Mouse (Mus musculus): ENCODE results near the gene Rnf212b.

The Rnf212b gene

GRCm38 (mm10) chr14:54799686-54800085, 14.3 kb upstream of the Rnf212b start:
- no peak for DNase-seq

GRCm38 (mm10) chr14:54802428-54802827, 11.5 kb upstream of the Rnf212b start:
- DNase-seq, result no peak

- DNase-seq, result no peak
Measured at GRCm38 (mm10) chr14:54806124-54806523, 7.8 kb upstream of the Rnf212b start.

- peak; percentile 3 for DNase-seq
Measured at GRCm38 (mm10) chr14:54808718-54809667, 4.9 kb upstream of the Rnf212b start.

- DNase-seq, result no peak
Measured at GRCm38 (mm10) chr14:54809668-54810033, 4.3 kb upstream of the Rnf212b start.

GRCm38 (mm10) chr14:54815737-54816136, 1.8 kb downstream of the Rnf212b start:
- no peak for DNase-seq

GRCm38 (mm10) chr14:54817791-54818190, 3.9 kb downstream of the Rnf212b start:
- DNase-seq, result peak; percentile 17

GRCm38 (mm10) chr14:54822301-54822700, 8.4 kb downstream of the Rnf212b start:
- no peak for DNase-seq

GRCm38 (mm10) chr14:54823716-54824115, 9.8 kb downstream of the Rnf212b start:
- DNase-seq, result no peak

GRCm38 (mm10) chr14:54843461-54843860, 29.5 kb downstream of the Rnf212b start:
- no peak for DNase-seq

- DNase-seq, result no peak
Measured at GRCm38 (mm10) chr14:54855726-54856125, 41.8 kb downstream of the Rnf212b start.

GRCm38 (mm10) chr14:54856703-54857102, 42.8 kb downstream of the Rnf212b start:
- no peak for DNase-seq

GRCm38 (mm10) chr14:54857891-54858290, 44.0 kb downstream of the Rnf212b start:
- DNase-seq, result no peak

GRCm38 (mm10) chr14:54860511-54860910, 46.6 kb downstream of the Rnf212b start:
- peak; percentile 55 for DNase-seq

- peak; percentile 96 for DNase-seq
Measured at GRCm38 (mm10) chr14:54863501-54864312, 49.8 kb downstream of the Rnf212b start.

- DNase-seq, result no peak
Measured at GRCm38 (mm10) chr14:54864313-54865036, 50.5 kb downstream of the Rnf212b start.

- no peak for DNase-seq
Measured at GRCm38 (mm10) chr14:54865626-54866025, 51.7 kb downstream of the Rnf212b start.

GRCm38 (mm10) chr14:54866268-54866667, 52.3 kb downstream of the Rnf212b start:
- no peak for DNase-seq

- no peak for DNase-seq
Measured at GRCm38 (mm10) chr14:54866936-54867335, 53.0 kb downstream of the Rnf212b start.

GRCm38 (mm10) chr14:54868026-54868425, 54.1 kb downstream of the Rnf212b start:
- no peak for DNase-seq

- no peak for DNase-seq
Measured at GRCm38 (mm10) chr14:54870861-54871260, 56.9 kb downstream of the Rnf212b start, which contains the start of gene Homez. Gene Homez (minus strand): TSS chr14:54870961.

GRCm38 (mm10) chr14:54874165-54874564, 60.2 kb downstream of the Rnf212b start:
- DNase-seq, result no peak
